Mouse (Mus musculus): Measurements from ENCODE around the gene Hibadh. TPM values are rescaled to one million over a fixed set of nuclear protein-coding genes. Genes with fewer than 3 reads are reported as not detected.
"Not testable (repeated sequence)": the region's sequence is repeated elsewhere in the genome, so short reads cannot be mapped to it uniquely, and the experiment has no call there.

The Hibadh gene
- total RNA-seq (2021): 100 to 1,000 TPM; 159 to 203 TPM
- long read RNA-seq, experiment 1, transcript Hibadh-201 (8 exons, 1,825 nt): major isoform, 357 of 390 reads
- long read RNA-seq, experiment 1, partial matches to known transcripts: 20 of 390 reads
- long read RNA-seq, experiment 1, other reads (novel, unspliced or antisense): 13 of 390 reads
- long read RNA-seq, experiment 2, transcript Hibadh-201 (8 exons, 1,825 nt): major isoform, 97 of 103 reads
- long read RNA-seq, experiment 2, partial matches to known transcripts: 4 of 103 reads
- long read RNA-seq, experiment 2, other reads (novel, unspliced or antisense): 2 of 103 reads

- DNase-seq: peak; percentile 98
These were observed at the start of gene Hibadh for GRCm38 (mm10) chr6:52640224-52640712. Gene Hibadh, minus strand, starts transcription at chr6:52640389.

DNA sequence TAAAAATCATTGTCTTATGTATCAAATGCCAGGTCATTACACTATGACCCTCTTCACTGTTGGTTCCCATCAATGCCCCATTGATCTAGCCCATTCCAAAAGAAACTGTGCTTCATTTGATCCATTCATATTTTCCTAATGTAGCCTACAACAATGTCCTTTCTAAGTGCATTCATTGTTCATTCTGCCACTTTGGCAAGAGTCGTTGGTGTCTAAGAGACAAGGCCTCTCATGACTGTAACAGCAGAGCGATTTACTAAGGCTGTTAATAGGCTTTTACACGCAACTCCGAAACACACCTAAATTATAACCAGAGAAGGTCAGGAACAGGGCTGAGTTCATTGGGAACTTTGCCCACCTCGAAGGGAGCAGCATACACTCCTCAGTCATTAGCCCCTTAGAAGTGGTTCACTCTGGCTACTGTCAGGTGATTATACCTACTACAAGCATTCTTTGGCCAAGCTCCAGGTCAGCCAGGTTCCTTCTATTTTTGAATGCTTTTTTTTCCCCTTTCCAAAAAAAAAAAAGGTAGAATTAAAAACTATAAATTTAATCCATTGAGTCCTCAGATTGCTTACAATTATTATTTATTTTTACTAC is 46.8 kb upstream of the Hibadh start:
- no peak for DNase-seq

DNA sequence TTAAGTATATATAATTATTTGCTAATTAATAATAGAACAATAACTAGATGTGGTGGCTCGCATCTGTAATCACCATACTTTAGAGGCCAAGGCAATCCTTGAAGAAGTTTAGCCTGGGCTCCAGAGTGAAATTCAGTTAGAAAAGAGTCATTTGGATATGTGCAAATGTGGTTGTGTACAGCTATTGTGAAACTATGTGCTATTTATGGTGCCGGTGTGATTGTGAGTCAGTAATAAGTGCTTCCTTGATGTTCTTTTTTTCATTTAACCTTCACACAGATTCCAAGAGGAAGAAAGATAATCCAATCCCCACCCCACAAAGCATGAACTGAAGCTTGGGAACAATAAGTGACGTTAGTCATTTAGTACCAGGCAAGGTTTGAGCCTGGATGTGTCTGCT is 42.4 kb upstream of the Hibadh start:
- no peak for DNase-seq

GRCm38 (mm10) chr6:52681847-52682485 is 41.8 kb upstream of the Hibadh start:
- no peak for DNase-seq

DNA sequence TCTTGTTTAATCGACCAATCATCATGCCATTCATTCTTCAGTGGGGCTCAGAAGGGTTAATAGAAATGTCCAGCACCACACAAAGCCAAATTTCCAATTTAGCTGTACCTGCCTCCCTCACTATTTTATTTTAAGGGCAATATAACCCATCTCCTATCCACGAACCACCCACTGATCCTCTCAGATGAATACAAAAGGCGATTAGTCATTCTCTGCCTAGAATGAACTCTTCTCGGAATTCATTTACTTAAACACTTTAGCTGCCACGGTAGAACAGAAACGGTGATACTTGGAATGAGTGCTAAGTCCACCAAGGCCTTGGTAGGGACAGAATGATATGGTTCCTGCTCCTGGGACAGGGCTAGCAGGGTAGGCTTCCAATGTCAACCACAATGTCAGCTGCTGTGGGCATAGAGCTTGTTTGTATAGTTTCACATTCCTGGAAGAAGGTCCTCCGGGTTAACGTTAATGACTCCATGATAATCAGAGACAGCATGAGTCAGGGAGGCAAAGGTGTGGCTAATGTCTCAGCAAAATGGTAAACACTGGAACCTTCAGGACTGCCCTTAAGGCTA is 40.4 kb upstream of the Hibadh start:
- DNase-seq: no peak

- no peak for DNase-seq
These were observed 39.4 kb upstream of the Hibadh start for GRCm38 (mm10) chr6:52679565-52679964.

GRCm38 (mm10) chr6:52677534-52677933 is 37.3 kb upstream of the Hibadh start:
- DNase-seq: not testable (repeated sequence)

GRCm38 (mm10) chr6:52675222-52675921 is 35.2 kb upstream of the Hibadh start:
- peak in 1 of 2 experiments; percentile 26 for DNase-seq

DNA sequence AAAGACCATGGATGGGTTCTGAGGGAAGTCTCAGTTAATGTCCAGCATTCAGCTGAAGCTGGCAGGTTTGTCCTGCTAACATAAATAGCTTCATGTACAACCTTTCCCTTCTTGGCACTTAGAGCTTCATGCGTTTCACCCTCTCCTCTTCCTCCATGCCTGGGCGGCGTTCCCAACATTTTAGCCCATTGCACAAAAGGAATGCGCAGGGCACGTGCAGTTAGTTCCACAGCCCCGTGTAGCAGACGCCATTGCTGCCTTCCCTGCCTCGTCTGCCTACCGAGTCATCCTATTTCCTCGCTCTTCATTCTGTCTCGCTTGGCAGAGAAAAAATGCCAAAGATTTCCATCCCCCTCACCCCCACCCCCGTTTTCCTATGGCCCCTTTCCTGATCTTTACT is 34.4 kb upstream of the Hibadh start:
- DNase-seq: no peak

- DNase-seq: no peak
These were observed 33.5 kb upstream of the Hibadh start for GRCm38 (mm10) chr6:52673706-52674105.

DNA sequence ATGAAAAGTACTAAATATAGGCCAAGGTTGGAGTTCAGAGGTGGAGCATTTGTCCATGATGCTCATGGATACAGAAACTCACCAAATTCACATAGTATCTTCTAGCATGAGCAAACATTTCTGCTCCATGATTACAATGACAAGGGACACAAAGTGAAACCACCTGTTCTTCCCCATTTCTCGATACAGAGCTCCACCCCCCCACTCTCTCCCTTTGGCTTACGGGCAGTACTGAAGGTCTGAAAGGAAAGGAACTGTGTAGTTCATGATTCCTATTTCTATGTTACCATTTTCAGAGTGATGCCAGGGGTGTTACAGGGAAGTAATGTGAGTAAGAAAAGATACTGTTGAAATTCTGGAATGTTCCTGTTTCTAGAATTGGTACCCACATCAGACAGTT is 32.4 kb upstream of the Hibadh start:
- DNase-seq: no peak

- no peak for DNase-seq
These were observed 31.6 kb upstream of the Hibadh start for GRCm38 (mm10) chr6:52671791-52672190.

- DNase-seq: not testable (repeated sequence)
These were observed 29.7 kb upstream of the Hibadh start for GRCm38 (mm10) chr6:52669878-52670277.

GRCm38 (mm10) chr6:52667641-52668040 is 27.5 kb upstream of the Hibadh start:
- no peak for DNase-seq

- DNase-seq: peak; percentile 6 to 44
These were observed 22.8 kb upstream of the Hibadh start for GRCm38 (mm10) chr6:52663021-52663420.

GRCm38 (mm10) chr6:52655266-52655665 is 15.1 kb upstream of the Hibadh start:
- no peak for DNase-seq

DNA sequence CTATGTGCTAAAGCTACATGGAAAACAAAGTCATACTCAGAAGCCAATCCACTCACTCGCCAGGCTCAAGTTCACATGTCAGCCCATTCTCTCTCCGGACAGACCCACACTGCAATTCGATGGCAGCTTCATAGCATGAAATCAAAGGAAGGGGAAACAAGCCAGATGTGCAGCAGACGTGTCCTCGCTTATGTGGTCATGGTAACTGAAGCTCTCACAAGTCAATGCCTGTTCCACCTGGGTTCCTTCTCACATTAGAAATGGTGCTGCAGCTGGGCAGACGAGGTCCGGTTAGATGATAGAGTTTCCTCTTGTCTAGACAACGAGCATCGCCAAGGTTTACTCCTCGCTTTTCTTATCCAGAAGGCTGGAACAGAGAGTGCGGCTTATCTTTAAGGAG is 8.6 kb upstream of the Hibadh start:
- no peak for DNase-seq

GRCm38 (mm10) chr6:52648031-52648430 is 7.8 kb upstream of the Hibadh start:
- DNase-seq: no peak

- no peak for DNase-seq
These were observed 5.7 kb upstream of the Hibadh start for GRCm38 (mm10) chr6:52645926-52646325.

DNA sequence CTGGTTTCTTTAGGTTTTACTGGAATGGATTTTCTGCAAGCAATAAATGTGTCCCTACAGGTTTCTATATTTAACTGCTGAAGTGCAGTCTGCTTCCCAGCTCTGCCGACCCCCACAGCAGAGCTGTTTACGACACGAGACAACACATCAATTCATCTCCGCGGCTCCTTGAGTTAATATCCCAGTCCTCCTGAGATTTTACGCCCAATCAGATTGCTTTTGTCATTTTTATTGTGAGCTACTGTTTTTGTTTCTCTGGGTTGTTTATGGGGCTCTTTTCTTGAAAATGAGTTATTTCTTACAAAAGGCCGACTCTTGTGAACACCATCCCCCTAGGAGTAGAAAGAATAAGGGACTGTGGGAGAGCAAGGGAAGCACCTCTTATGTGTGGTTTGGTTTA is 2.0 kb upstream of the Hibadh start:
- no peak for DNase-seq

GRCm38 (mm10) chr6:52641076-52641475 is 887 bp upstream of the Hibadh start:
- no peak for DNase-seq

DNA sequence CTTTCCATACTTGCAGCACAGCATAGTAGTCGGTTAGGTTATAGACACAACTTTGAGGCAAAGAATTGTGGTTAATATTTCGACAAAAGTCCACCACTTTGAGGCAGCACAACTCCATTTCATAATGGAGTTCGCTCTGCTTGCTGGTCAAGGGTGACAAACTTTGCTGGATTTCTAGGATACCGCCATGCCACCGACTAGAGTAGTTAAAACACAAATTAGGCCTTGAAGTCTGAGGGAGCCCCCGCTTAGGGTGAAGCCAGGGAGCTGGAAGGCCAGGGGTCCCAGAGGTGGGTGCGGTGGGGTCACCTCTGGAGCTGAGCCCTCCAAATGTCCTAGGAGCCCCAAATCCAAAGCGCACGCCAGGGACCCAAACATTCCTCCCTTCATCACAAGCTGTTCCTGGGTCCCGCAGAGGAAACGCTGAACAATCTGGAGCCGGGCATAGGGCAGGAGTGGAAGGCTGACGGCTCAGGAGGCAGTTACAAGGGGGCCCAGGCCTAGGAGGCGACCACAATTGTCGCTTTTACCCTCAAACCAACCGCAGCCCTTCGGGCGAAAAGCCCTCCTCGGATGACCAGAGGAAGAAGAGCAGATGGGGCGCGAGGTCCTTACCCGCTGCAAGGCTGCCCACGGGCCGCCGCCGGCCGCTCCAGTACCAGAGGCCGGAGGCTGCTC is 504 bp downstream of the Hibadh start:
- peak in 1 of 2 experiments; percentile 12 for DNase-seq
